Mouse (Mus musculus) kidney, adult 10 weeks (tissue): ENCODE results near the gene Olfr984. TPM values are rescaled to one million over a fixed set of nuclear protein-coding genes. Genes with fewer than 3 reads are reported as not detected.

Experiments used
- polyA plus RNA-seq: library from polyadenylated mRNA; stranded (reverse); fragments of 350-450 nt; fragmentation: Illumina TruSeq; extraction: RNeasy Lipid Tissue Mini Kit (QIAGEN cat#74804); gene quantifications from one replicate; pipeline ENCODE4 v1.2.3, GENCODE M21; 2014; ENCODE audit warnings: low read depth, low replicate concordance

Olfr984 gene
- polyA plus RNA-seq, result not detected

GRCm38 (mm10) chr9:40114106-40114505 is at the start of gene Olfr984:
Gene Olfr984 (minus strand): TSS chr9:40114206.

GRCm38 (mm10) chr9:40130084-40130483 is 16.1 kb upstream of the Olfr984 start, which contains the start of gene Olfr985:
Gene Olfr985 (minus strand): TSS chr9:40130184.

GRCm38 (mm10) chr9:40093495-40093894 is 20.5 kb downstream of the Olfr984 start, which contains the start of gene Olfr983:
Gene Olfr983 (minus strand): TSS chr9:40093595.

GRCm38 (mm10) chr9:40073529-40073928 is 40.5 kb downstream of the Olfr984 start, which contains the start of gene Olfr982:
Gene Olfr982 (plus strand): TSS chr9:40073829.

Other genes with a start within 250 kb of the Olfr984 start
- not detected for gene Olfr972, start 247.8 kb downstream of the Olfr984 start, polyA plus RNA-seq
- gene Olfr229, start 206.9 kb downstream of the Olfr984 start, polyA plus RNA-seq, result not detected
- gene Olfr974, start 176.7 kb downstream of the Olfr984 start, polyA plus RNA-seq, result not detected
- gene Olfr975, start 162.2 kb downstream of the Olfr984 start, polyA plus RNA-seq, result not detected
- gene Olfr976, start 153.1 kb downstream of the Olfr984 start, polyA plus RNA-seq, result not detected
- gene Olfr978, start 122.1 kb downstream of the Olfr984 start, polyA plus RNA-seq, result not detected
- gene Olfr979, start 110.7 kb downstream of the Olfr984 start, polyA plus RNA-seq, result not detected
- not detected for gene Olfr980, start 104.6 kb downstream of the Olfr984 start, polyA plus RNA-seq
- gene Olfr981, start 92.7 kb downstream of the Olfr984 start, polyA plus RNA-seq, result not detected
- not detected for gene Olfr982, start 40.4 kb downstream of the Olfr984 start, polyA plus RNA-seq
- not detected for gene Olfr983, start 20.6 kb downstream of the Olfr984 start, polyA plus RNA-seq
- not detected for gene Olfr985, start 16.0 kb upstream of the Olfr984 start, polyA plus RNA-seq
- gene Tmem225, start 33.9 kb upstream of the Olfr984 start, polyA plus RNA-seq, result not detected
- not detected for gene Olfr986, start 66.7 kb upstream of the Olfr984 start, polyA plus RNA-seq
- 3.2 TPM for gene Zfp202, start 78.1 kb upstream of the Olfr984 start, polyA plus RNA-seq
- gene Scn3b, start 155.0 kb upstream of the Olfr984 start, polyA plus RNA-seq, result not detected